Comparison of ENCODE assay signal across 20 mouse cellular contexts in the genomic region with DNA sequence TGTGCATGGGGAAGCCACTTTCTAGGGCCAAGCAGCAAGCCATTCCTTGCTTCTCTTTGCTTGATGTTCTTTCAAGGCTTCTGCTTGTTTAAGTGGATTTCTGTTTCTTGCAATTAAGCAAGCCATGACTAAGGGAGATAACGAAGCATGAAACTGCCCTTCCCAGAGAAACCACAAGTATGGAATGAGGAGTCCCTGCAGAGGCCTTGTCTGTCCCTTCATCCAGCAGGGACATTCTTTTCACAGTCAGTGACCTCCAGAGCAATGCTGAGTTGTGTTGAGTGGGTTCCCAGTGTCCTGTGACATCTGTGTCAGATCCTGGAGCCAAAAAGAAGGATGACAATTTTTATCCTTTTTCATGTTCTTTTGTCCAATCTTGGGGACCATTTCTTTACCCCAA.
DNase-seq lines count a peak whose midpoint lies in the region; ATAC-seq lines count a peak whose summit lies in the region.
"Had no signal": no experiment of that assay in that cellular context is flagged by ENCODE, and none has a peak within 500 bp of the region (broad histone marks: within the 10 kb centered on the region; RNA-seq: fewer than 3 reads in every experiment).

No protein-coding gene starts in this region.

- peak overlapping the region; percentile 33 for H3K4me2 ChIP-seq in liver, embryonic 11.5 days
- H3K4me2 ChIP-seq: embryonic facial prominence, embryonic 15.5 days; limb, embryonic 12.5 days; lung, embryonic 14.5 days; midbrain, embryonic 12.5 days; neural tube, embryonic 12.5 days had no signal

- no peak overlapping the region; the same call in 1 of the 2 replicates for H3K27ac ChIP-seq in liver, embryonic 11.5 days (ENCODE audit: low read depth, low read length)
- H3K27ac ChIP-seq in midbrain, embryonic 10.5 days (replicated peaks) = no peak overlapping the region
- H3K27ac ChIP-seq: embryonic facial prominence, embryonic 15.5 days; hindbrain, embryonic 10.5 days; limb, embryonic 12.5 days; midbrain, embryonic 12.5 days; neural tube, embryonic 12.5 days had no signal

- H3K36me3 ChIP-seq in liver, embryonic 11.5 days (ENCODE audit: control insufficient read depth, insufficient read depth, low read length) = no peaks in the 10 kb centered on the region
- H3K36me3 ChIP-seq in megakaryocyte, embryonic 14.5 days (replicated peaks; ENCODE audit: low read length) = no peaks in the 10 kb centered on the region
- no peaks in the 10 kb centered on the region for H3K36me3 ChIP-seq in midbrain, embryonic 10.5 days
- H3K36me3 ChIP-seq: embryonic facial prominence, embryonic 15.5 days; hindbrain, embryonic 10.5 days; limb, embryonic 12.5 days; midbrain, embryonic 12.5 days; neural tube, embryonic 12.5 days had no signal

- H3K27me3 ChIP-seq in liver, embryonic 11.5 days (replicated peaks; ENCODE audit: control insufficient read depth, insufficient read depth, low read length) = no peaks in the 10 kb centered on the region
- H3K27me3 ChIP-seq in megakaryocyte, embryonic 14.5 days (replicated peaks) = no peaks in the 10 kb centered on the region
- no peaks in the 10 kb centered on the region for H3K27me3 ChIP-seq in midbrain, embryonic 10.5 days (ENCODE audit: low read depth, poor library complexity, severe bottlenecking)
- H3K27me3 ChIP-seq: embryonic facial prominence, embryonic 15.5 days; limb, embryonic 12.5 days; midbrain, embryonic 12.5 days; neural tube, embryonic 12.5 days had no signal

- no peak overlapping the region for H3K4me3 ChIP-seq in liver, embryonic 11.5 days (ENCODE audit: low read depth, low read length)
- peak overlapping the region; percentile 20 for H3K4me3 ChIP-seq in megakaryocyte, embryonic 14.5 days (replicated peaks)
- H3K4me3 ChIP-seq in midbrain, embryonic 10.5 days = no peak overlapping the region
- H3K4me3 ChIP-seq: embryonic facial prominence, embryonic 15.5 days; hindbrain, embryonic 10.5 days; limb, embryonic 12.5 days; midbrain, embryonic 12.5 days; neural tube, embryonic 12.5 days had no signal

- peaks cover 51% of the 10 kb centered on the region for H3K4me1 ChIP-seq in liver, embryonic 11.5 days (replicated peaks; ENCODE audit: control insufficient read depth, insufficient read depth, low read length)
- peaks cover 76% of the 10 kb centered on the region for H3K4me1 ChIP-seq in megakaryocyte, embryonic 14.5 days
- no peaks in the 10 kb centered on the region for H3K4me1 ChIP-seq in midbrain, embryonic 10.5 days
- H3K4me1 ChIP-seq: limb, embryonic 12.5 days; midbrain, embryonic 12.5 days; neural tube, embryonic 12.5 days had no signal

- DNase-seq in heart, adult 8-10 months (ENCODE audit: low spot score) = peak; percentile 20
- DNase-seq in heart, postnatal 4 days = no peak
- peak; percentile 23 for DNase-seq in kidney, adult 9 months
- DNase-seq in kidney, adult 18-20 months = no peak
- DNase-seq in liver, embryonic 11.5 days (ENCODE audit: low spot score) = no peak
- DNase-seq in midbrain, embryonic 10.5 days (ENCODE audit: low spot score) = no peak
- DNase-seq in thymus, postnatal 14 days = no peak
- DNase-seq: cerebellum, adult 18-20 months; cerebellum, postnatal 36 days; layer of hippocampus, adult 9-11 months; lung, embryonic 14.5 days; lung, postnatal 4 days; thymus, postnatal 4 days had no signal

- H3K9ac ChIP-seq in liver, embryonic 11.5 days (ENCODE audit: low read depth, low read length) = no peak overlapping the region
- H3K9ac ChIP-seq: embryonic facial prominence, embryonic 15.5 days; limb, embryonic 12.5 days; lung, embryonic 14.5 days; midbrain, embryonic 12.5 days; neural tube, embryonic 12.5 days had no signal

- no peaks in the 10 kb centered on the region for H3K9me3 ChIP-seq in liver, embryonic 11.5 days (ENCODE audit: control insufficient read depth, low read length)
- H3K9me3 ChIP-seq in megakaryocyte, embryonic 14.5 days = no peaks in the 10 kb centered on the region
- H3K9me3 ChIP-seq in midbrain, embryonic 10.5 days (replicated peaks) = no peaks in the 10 kb centered on the region
- H3K9me3 ChIP-seq: embryonic facial prominence, embryonic 15.5 days; hindbrain, embryonic 10.5 days; limb, embryonic 12.5 days; midbrain, embryonic 12.5 days; neural tube, embryonic 12.5 days had no signal

- 45% methylated on average over 1 of the region's 1 CpGs for WGBS in liver, embryonic 11.5 days
- WGBS in midbrain, embryonic 10.5 days = 55% methylated on average over 1 of the region's 1 CpGs

- ATAC-seq in liver, embryonic 11.5 days (replicated peaks; ENCODE audit: low FRiP score) = no peak
- ATAC-seq: CD4-positive, CD25-positive, alpha-beta regulatory T cell, adult 4 months had no signal

Comparison
In these comparisons a context has a peak if more than half of its experiments do, and no peak if none do; other contexts are left out.
1. DNase-seq: peak in heart, adult 8-10 months (single experiment) and kidney, adult 9 months (single experiment); none in heart, postnatal 4 days (single experiment), kidney, adult 18-20 months (single experiment), liver, embryonic 11.5 days (single experiment), midbrain, embryonic 10.5 days (single experiment) and thymus, postnatal 14 days (single experiment).